Mouse (Mus musculus) kidney, adult 2 months (tissue): Measurements from ENCODE around the gene Tenm4. TPM values are rescaled to one million over a fixed set of nuclear protein-coding genes. Genes with fewer than 3 reads are reported as not detected.
A peak's percentile ranks its signal among the peaks of the same experiment; 100 is the strongest.

ENCODE experiments used
- DNase-seq: peaks from one replicate; pipeline ENCODE4 v3.0.0; 2021
- H3K27ac ChIP-seq: fragments of 200-500 bp; 2 replicates; pipeline ENCODE4 v1.5.1; 2012; ENCODE audit warnings: low read depth, low read length, control low read depth, inconsistent platforms; ENCODE audit not compliant: insufficient read depth
- H3K27me3 ChIP-seq: fragments of 200-500 bp; replicated peaks from 2 replicates; pipeline ENCODE4 v1.6.1; 2012; ENCODE audit warnings: mild to moderate bottlenecking, moderate library complexity, low read length, inconsistent platforms; ENCODE audit not compliant: control insufficient read depth, insufficient read depth
- H3K36me3 ChIP-seq: fragments of 200-500 bp; 2 replicates; pipeline ENCODE4 v1.6.1; 2012; ENCODE audit warnings: mild to moderate bottlenecking, moderate library complexity, low read length, inconsistent platforms; ENCODE audit not compliant: control insufficient read depth, insufficient read depth
- H3K4me1 ChIP-seq: fragments of 200-500 bp; 2 replicates; pipeline ENCODE4 v1.6.1; 2011; ENCODE audit warnings: low read length; ENCODE audit not compliant: control insufficient read depth, insufficient read depth
- H3K4me3 ChIP-seq: fragments of 200-500 bp; 2 replicates; pipeline ENCODE4 v1.5.1; 2011; ENCODE audit warnings: mild to moderate bottlenecking, low read depth, low read length, control low read depth; ENCODE audit not compliant: insufficient read depth
- CTCF ChIP-seq: fragments of 200-500 bp; conservative IDR thresholded peaks from 2 replicates; pipeline ENCODE4 v1.5.1; 2011; ENCODE audit warnings: low read depth, mild to moderate bottlenecking, control low read depth, low read length, moderate library complexity, mixed read lengths; ENCODE audit not compliant: insufficient read depth, insufficient read length
- POLR2A ChIP-seq: fragments of 200-500 bp; IDR thresholded peaks from one replicate; pipeline ENCODE4 v1.6.1; 2011; ENCODE audit warnings: low read depth, low read length, control low read depth
- WGBS: fragments of 180-500 bp; shearing (Covaris S2); methylation state at CpG from one replicate; pipeline ENCODE4 v1.1.7; 2018; 5-methylcytosine and 5-hydroxymethylcytosine counted together
- polyA plus RNA-seq: library from polyadenylated mRNA; depleted of rRNA; stranded (reverse); fragments of >200 nt; gene quantifications from 2 replicates; pipeline ENCODE4 v1.2.3, GENCODE M21; 2012

The Tenm4 gene
- polyA plus RNA-seq, 1 experiment = 3.3 TPM

GRCm38 (mm10) chr7:96476987-96477613 lies 306.1 kb downstream of the Tenm4 start:
- no peak for DNase-seq
- WGBS = 82% methylated on average over 6 of the region's 6 CpGs
- Histone ChIP-seq H3K4me1 (no peaks in the 10 kb centered on the region), H3K36me3 (no peaks in the 10 kb centered on the region), H3K27me3 (no peaks in the 10 kb centered on the region), H3K4me3 (no peak overlapping the region), H3K27ac (no peak overlapping the region)
- no peak for TF ChIP-seq POLR2A
- no peak for TF ChIP-seq CTCF

DNA sequence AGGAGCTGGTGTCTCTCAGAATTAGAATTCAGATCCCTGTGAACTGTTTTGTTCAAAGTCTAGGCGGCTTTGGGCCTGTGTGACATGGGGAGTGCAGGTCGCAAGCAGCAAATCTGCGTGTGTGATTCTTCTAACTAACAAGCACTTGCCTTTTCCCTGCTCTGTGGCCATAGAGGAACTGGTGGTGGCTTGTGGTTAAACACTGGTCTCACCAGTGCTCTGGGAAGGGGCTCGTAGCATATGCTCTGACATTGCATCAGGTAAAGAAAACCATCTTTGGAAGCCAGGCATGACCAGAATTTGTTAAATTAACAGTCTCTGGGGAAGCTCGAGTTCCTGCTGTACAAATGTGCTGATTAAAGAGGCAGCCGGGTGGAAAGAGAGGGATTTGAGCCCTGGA lies 308.1 kb downstream of the Tenm4 start:
- WGBS = 70% methylated on average over 6 of the region's 6 CpGs
- DNase-seq = no peak
- TF ChIP-seq POLR2A (no peak), CTCF (no peak)
- Histone ChIP-seq H3K36me3 (no peaks in the 10 kb centered on the region), H3K4me1 (no peaks in the 10 kb centered on the region), H3K27me3 (no peaks in the 10 kb centered on the region), H3K4me3 (no peak overlapping the region), H3K27ac (no peak overlapping the region)

DNA sequence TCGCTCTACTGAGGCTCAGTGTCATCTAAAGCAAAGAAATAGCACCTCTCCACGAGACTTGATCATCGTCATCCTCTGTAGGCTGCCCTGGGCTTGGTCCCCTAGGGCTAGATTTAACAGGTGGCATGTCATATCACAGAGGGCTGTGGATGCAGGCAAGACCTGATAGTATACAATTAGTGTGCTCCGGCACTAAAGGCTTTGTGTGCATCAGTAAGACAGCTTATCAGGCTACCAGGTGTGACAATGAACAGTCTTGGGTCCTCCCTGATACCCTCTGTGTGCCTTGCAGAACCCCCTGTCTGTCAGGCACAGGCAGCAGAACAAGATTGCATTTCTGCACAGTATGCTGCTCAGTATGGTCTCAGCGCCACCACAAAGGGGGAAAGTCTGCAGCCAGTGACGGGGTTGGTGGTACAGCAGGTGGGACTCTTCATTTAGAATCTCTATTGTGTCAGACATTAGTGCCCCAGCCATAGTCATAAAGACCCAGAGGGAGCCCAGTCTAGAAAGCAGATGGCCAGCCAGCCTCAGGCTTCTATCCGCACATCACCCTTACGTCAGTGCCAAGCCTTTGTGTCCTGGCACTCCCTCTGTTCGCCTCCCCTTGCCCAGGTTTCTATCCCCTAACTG lies 309.4 kb downstream of the Tenm4 start:
- TF ChIP-seq POLR2A = no peak
- no peak for TF ChIP-seq CTCF
- 95% methylated on average over 9 of the region's 9 CpGs for WGBS
- Histone ChIP-seq H3K27ac (no peak overlapping the region), H3K4me3 (no peak overlapping the region), H3K27me3 (no peaks in the 10 kb centered on the region), H3K36me3 (no peaks in the 10 kb centered on the region), H3K4me1 (no peaks in the 10 kb centered on the region)
- DNase-seq = no peak

DNA sequence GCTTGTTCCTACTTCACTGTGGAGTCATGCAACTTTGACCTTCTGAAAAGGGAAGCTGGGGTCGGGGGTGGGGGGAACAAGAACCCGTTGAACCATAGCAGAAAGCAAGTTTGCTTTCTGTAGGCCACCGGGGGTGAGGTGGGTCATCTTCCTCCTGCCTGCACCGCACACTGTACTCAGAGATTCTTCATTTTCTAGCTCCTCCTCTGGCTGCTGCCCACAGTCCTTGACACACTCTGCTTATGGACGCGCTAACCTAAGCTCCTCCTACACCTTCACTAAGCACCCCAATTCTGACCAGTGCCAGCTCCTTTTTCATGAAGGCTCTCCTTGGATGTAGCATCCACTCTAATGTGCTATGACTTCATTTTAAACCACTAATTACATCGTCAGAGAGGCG lies 311.9 kb downstream of the Tenm4 start:
- H3K36me3 ChIP-seq = no peaks in the 10 kb centered on the region
- H3K27me3 ChIP-seq = no peaks in the 10 kb centered on the region
- no peak overlapping the region for H3K27ac ChIP-seq
- no peak for TF ChIP-seq POLR2A
- no peak for TF ChIP-seq CTCF
- 57% methylated on average over 8 of the region's 8 CpGs for WGBS
- no peak for DNase-seq
- H3K4me1 ChIP-seq = no peaks in the 10 kb centered on the region
- no peak overlapping the region for H3K4me3 ChIP-seq

DNA sequence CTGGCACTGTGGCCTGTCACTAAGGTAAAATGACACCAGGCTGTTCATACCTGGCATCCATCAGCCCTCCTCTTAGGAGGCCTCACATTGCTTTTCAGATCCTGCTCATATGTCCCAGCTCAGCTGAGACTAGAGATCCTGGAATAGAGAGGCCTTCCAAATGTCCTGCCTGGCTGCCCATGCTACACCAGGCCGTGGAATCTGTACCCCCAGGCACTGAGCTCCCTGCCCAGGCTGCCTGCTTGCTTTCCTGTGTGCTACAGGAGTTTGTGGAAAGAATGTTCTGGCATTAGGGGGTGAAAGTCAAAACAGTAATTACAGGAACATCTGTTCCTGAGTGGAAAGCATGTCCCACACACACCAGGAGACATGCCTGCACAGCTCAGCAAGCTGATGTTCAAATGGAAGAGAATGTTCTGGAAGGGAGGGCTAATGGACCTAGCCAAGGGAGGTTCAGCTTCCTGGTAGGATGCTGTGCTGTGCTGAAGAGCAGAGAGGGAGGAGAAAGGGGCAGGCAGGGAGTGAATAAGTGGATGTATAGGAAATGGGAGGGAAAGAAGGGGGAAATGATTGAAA lies 313.0 kb downstream of the Tenm4 start:
- 68% methylated on average over 1 of the region's 1 CpGs for WGBS

GRCm38 (mm10) chr7:96489348-96490076 lies 318.5 kb downstream of the Tenm4 start:
- peaks cover 4% of the 10 kb centered on the region; the same call in 1 of the 2 replicates for H3K4me1 ChIP-seq
- H3K4me3 ChIP-seq = no peak overlapping the region
- no peaks in the 10 kb centered on the region for H3K36me3 ChIP-seq
- no peaks in the 10 kb centered on the region for H3K27me3 ChIP-seq
- 29% methylated on average over 6 of the region's 6 CpGs for WGBS
- TF ChIP-seq POLR2A (no peak), CTCF (no peak)
- DNase-seq = peak; percentile 80
- peak overlapping the region; percentile 82 for H3K27ac ChIP-seq

More for the DNA sequence above, 313.0 kb downstream of the Tenm4 start:
- Histone ChIP-seq H3K27ac (peak overlapping the region; percentile 45; the same call in 1 of the 2 replicates), H3K36me3 (no peaks in the 10 kb centered on the region), H3K4me1 (peaks cover 4% of the 10 kb centered on the region; the same call in 1 of the 2 replicates), H3K27me3 (no peaks in the 10 kb centered on the region), H3K4me3 (no peak overlapping the region)
- no peak for TF ChIP-seq POLR2A
- TF ChIP-seq CTCF = no peak
- DNase-seq = peak; percentile 64
